Mouse (Mus musculus): ENCODE results near the gene Nrd1.

Nrd1 gene

GRCm38 (mm10) chr4:108999999-109000950, at the start of gene Nrd1:
Nrd1 (plus strand) TSS chr4:109000655.
- in situ Hi-C loops (cut with MboI), result no loop called here

- in situ Hi-C loops (cut with MboI), result no loop called here
Observed at GRCm38 (mm10) chr4:108951663-108952062, 48.8 kb upstream of the Nrd1 start.

GRCm38 (mm10) chr4:108959696-108960095, 40.8 kb upstream of the Nrd1 start:
- in situ Hi-C loops (cut with MboI), result no loop called here

GRCm38 (mm10) chr4:108960619-108961460, 39.6 kb upstream of the Nrd1 start:
- in situ Hi-C loops (cut with MboI), result no loop called here

- in situ Hi-C loops (cut with MboI), result no loop called here
Observed at GRCm38 (mm10) chr4:108963017-108963416, 37.4 kb upstream of the Nrd1 start.

- in situ Hi-C loops (cut with MboI), result no loop called here
Observed at GRCm38 (mm10) chr4:108969517-108969916, 30.9 kb upstream of the Nrd1 start.

- in situ Hi-C loops (cut with MboI), result no loop called here
Observed at GRCm38 (mm10) chr4:108971054-108971453, 29.4 kb upstream of the Nrd1 start.

- in situ Hi-C loops (cut with MboI), result no loop called here
Observed at GRCm38 (mm10) chr4:108976458-108977071, 23.9 kb upstream of the Nrd1 start.

GRCm38 (mm10) chr4:108986833-108987472, 13.5 kb upstream of the Nrd1 start:
- in situ Hi-C loops (cut with MboI), result no loop called here

- in situ Hi-C loops (cut with MboI), result no loop called here
Observed at GRCm38 (mm10) chr4:108987473-108987842, 13.0 kb upstream of the Nrd1 start.

- in situ Hi-C loops (cut with MboI), result no loop called here
Observed at GRCm38 (mm10) chr4:108989430-108989829, 11.0 kb upstream of the Nrd1 start.

GRCm38 (mm10) chr4:108990032-108990431, 10.4 kb upstream of the Nrd1 start:
- in situ Hi-C loops (cut with MboI), result no loop called here

GRCm38 (mm10) chr4:108990571-108990970, 9.9 kb upstream of the Nrd1 start:
- in situ Hi-C loops (cut with MboI), result no loop called here

GRCm38 (mm10) chr4:108991811-108992210, 8.6 kb upstream of the Nrd1 start:
- in situ Hi-C loops (cut with MboI), result no loop called here

GRCm38 (mm10) chr4:108992978-108993377, 7.5 kb upstream of the Nrd1 start:
- in situ Hi-C loops (cut with MboI), result no loop called here

GRCm38 (mm10) chr4:109000961-109001360, 506 bp downstream of the Nrd1 start:
- in situ Hi-C loops (cut with MboI), result no loop called here

- in situ Hi-C loops (cut with MboI), result no loop called here
Observed at GRCm38 (mm10) chr4:109008046-109008445, 7.6 kb downstream of the Nrd1 start.

GRCm38 (mm10) chr4:109014091-109014490, 13.6 kb downstream of the Nrd1 start:
- in situ Hi-C loops (cut with MboI), result no loop called here

GRCm38 (mm10) chr4:109017441-109017840, 17.0 kb downstream of the Nrd1 start:
- in situ Hi-C loops (cut with MboI), result no loop called here

- in situ Hi-C loops (cut with MboI), result no loop called here
Observed at GRCm38 (mm10) chr4:109019301-109019700, 18.8 kb downstream of the Nrd1 start.

- in situ Hi-C loops (cut with MboI), result no loop called here
Observed at GRCm38 (mm10) chr4:109021976-109022375, 21.5 kb downstream of the Nrd1 start.

GRCm38 (mm10) chr4:109025061-109025460, 24.6 kb downstream of the Nrd1 start:
- in situ Hi-C loops (cut with MboI), result no loop called here
